Mouse (Mus musculus) right cerebral cortex, adult 2 months (tissue): ENCODE data around the gene Tmc4.

Experiments used
- DNase-seq, 2 experiments: peaks; one replicate each; pipeline ENCODE4 v3.0.0; 2021 to 2022; ENCODE audit warnings: low spot score in 2 of 2

Gene Tmc4

DNA sequence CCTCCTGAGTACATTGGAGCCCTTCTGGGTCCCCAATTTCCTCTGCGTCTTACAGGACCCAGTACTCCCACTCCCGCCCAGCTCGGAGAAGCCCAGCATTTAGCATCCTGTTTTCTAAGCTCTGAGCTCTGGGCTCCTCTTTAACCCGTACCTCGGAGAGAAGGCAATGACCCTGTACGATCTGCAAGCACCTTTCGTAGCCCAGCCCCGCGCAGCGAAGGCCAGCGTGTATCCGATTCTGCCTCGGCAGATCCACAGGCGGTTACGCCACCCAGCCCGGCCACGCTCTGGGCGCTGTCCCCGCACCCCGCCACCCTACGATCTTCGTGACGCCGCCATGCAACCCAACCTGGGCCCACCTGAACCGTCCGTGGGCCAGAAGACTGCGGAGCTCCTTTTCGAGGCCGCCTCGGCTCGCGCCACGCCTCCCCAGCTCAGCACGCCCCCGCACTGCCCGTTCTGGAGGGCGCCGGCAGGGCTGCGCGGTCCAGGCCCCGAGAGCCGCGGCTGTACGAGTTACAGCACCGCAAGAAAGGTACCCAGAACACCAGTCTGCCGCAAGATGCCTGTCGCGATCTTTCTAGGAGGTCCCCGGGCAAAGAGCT, 15.1 kb upstream of the Tmc4 start, which contains the start of gene Tsen34:
TSS of gene Tsen34 (plus strand) at position 482 of the 605 bp plus-strand sequence.
- no peak for DNase-seq

DNA sequence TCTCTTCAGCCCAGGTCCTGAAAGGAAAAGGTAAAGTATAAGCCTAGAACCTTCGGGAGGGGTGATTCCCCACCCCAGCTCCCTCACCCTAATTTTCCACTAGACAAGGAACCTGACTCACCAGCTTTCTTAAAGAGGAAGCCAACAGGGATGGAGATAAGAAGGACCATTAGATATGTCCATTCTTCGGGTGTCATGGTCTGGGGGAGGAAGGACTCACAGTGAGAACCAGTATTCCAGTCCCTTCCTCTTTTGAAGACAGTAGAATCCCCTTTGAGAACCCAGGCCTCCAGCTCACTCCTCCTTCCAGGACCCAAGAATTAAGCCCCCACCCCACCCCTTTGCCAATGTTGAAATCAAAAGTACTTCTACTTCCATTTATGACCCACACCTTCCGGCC, 14.6 kb upstream of the Tmc4 start:
- DNase-seq: peak in 1 of 2 experiments; percentile 16

DNA sequence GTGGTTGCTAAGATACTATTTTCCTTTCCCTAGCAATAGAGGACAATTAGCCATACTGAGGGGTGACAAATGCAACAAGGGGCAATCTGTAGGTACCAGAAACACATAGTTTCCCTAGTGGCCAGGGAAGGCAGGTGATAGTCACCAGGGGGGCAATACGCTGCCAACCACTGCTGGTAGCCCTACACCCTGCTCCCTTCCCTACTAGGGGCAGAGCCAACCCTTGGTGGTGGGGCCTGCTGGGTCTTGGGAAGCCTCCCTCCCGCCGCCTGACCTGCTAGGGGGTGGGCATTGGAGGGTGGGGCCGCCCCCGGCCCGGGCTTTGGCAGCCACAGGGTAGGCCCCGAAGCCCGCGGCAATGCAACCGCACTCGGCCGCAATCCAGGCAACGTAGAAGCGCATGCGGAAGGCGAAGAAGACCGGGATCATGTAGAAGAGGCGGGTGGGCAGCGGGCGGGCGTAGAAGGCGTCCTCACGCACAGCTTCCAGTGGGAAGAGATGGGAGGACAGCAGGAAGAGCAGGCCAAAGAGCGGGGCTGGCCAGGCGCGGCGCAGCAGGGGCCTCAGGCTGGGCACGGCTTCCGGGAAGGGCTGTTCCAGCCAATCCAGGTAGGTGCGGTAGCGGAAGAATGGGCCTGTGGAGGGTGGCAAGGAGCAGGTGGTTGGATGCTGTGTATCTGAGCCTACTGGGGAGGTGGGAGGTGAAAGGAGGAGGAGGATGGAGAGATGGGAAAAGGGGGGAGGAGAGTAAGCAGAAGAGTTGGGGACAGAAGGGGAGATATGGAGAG, 8.2 kb upstream of the Tmc4 start:
- DNase-seq: no peak

DNA sequence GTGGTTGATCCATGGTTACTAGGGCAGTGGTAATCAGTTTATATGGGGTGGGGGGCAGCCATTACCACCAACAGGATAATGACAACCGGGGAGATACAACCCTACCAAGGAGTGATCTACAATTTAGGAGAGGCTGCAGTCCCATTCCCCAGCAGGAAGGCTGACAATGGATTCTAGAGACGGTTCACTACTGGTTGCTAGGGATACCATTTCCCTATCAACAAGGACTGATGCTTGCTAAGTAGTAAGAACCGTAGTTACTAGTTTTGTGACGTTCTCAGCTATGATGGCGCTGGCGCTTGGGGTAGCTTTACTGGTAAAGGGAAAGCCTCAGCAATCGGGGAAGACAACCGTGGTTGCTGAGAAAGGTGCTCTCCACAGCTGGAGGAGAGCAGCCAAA, 7.3 kb upstream of the Tmc4 start:
- DNase-seq: no peak

DNA sequence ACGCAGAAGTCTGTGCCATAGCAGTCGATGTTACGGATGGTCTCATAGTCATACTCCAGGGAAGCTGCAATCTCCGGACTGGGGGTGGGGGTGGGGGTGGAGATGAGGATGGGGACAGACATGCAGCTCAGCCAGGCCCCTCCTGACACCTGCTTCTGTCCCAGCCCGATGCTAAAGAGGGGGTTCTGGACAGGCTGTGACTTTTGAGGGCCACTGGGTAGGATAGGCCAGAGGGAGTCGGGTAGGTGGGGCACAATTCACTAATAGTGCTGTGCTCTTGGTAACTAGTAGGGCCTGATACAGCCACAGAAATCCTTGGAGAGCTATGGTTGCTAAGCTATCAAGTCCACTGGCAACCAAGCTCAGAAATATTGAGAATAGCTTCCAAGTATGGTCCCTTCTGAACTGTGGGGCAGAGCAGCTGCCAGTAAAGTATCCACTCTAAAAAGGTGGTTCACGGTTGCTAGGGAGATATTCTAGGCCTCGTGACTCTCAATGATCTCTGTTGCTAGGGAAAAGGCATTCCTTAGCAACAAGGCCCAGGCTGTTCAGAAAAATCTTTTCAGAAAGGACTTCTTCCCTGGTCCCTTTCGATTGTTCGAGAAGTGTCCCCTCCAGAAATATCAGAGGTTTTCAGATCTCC, 6.7 kb upstream of the Tmc4 start:
- DNase-seq: peak in 1 of 2 experiments; percentile 29

DNA sequence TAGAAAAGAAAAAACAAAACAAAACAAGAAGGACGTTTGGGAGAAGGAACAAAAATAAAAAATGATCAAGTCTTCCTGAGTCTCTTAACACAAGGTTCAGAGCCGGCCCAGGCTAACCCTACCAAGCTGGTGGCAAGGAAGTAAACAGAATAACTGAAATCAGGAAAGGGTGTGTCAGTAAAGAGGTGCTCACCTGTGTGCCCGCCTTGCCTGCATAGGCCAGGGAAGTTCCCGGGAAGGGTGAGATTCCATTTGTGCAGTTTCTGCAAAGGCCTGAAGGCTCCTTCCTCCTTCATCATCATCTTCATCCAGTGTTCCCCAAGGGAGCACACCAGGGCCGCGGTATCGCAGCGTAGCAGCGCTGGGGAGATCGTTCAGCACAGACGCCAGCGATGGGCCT, 982 bp downstream of the Tmc4 start:
- DNase-seq: no peak

DNA sequence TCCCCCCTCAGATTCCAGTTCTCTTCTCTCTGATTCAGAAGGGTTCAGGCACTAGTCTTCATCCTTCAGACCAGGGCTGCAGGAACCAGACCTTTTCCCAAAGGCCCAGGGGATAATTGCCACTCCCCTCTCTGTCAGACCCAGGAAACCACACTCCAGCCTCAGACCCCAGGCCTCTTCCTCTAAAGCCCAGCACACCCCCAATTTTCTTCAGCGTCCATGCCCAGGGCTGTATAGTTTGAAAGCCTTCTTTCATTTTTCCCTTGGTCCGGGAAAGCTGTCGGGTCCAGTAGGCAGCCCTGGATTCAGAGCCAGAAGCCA, 2.2 kb downstream of the Tmc4 start:
- DNase-seq: no peak

DNA sequence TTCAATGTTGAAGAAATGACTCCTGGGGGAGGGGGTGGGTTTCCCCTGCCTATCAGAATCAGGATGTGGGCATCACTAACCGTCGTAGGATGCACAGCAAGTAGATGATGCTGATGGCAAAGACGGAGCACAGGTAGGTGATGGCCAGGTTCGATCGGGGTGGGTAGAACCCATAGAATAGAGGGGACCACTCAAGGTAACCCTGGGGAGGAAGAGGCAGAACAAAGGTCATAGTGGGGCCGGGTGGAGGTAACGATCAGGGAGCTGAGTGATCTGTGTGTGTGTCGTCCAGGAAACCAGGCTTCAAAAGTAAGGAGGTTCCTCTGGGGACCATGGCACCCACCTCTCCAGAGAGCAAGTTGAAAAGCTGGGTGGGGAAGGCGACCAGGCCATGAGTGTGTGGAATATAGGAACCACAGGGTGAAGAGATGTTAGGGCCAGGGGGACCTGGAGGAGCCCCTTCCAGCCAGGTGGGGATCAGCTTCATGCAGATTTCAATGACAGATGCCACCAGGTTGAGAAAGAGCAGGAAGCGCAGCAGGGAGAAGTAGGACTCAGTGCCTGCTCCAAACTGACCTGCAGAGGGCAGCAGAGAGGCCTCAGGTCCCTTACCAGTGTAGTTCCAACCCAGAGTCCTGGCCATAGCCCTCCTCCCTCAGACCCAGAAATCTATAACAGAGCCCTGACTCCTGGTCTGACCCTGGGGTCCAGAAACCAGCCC, 2.7 kb downstream of the Tmc4 start:
- peak; percentile 88 for DNase-seq

DNA sequence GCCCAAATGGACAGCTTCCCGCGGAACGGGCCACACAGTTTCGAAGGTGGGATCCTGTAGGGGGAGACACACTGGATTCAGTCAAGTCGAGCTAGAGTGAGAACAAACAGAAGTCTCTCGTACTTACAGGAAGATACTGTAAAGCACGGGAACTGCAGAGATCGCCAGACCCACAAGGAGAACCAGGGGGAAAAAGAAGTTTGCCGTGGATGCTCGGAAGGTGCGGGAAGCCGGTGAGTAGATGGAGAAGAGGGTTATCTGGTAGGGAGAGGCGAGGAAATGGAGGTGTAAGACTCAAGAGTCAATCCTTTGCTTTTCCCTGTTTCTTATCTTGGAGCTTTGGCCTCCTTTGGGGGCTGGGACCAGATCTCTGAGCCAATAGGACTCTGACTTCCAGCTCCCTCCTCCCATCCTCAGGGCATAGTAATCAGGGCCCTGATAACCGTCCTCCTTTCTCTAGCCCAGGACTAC, 10.4 kb downstream of the Tmc4 start:
- no peak for DNase-seq

DNA sequence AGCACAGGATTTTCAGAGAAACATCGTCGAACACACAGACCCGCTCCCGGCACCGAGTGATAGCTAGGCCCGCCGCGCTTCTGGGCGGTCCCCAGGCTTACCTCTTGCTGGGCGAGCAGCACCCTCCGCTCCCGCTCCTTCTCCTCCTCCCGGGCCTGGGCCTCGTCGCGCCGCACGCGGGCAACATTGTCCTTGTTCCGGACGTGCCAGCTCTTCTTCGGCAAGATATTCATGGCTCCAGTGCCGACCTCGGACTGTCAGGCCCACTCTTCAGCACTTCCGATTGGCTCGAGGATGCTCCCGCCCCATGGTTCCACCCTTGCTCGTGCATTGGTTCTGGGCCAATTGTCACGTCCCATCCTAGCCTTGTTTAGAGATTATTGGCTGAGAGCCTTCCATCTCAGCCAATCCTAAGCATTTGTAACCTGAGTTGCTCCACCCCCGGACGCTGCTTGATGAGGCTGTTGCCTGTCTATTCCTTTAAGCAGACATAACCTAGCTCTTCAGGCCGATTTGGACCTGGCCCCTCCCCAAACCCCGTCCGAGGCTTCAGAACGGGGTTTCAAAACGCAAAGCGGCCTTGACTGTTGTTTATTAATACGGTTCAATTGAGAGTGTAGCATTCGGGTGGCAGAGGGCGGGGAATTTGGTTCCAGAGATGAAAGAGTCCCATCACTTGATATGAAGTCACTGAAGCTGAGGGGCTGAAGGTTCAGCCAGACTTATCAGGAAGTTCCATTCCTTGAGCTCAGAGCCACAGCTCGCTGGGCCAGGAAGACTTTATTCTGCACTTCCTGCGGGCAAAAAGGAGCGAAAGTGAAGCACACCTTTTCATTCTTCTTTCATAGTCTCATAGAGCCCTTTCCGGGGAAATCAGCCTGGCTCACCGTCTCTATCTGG, 11.9 kb downstream of the Tmc4 start, which contains the start of gene Leng1:
TSS of gene Leng1 (minus strand) at position 626 of the 900 bp plus-strand sequence.
- DNase-seq: peak; percentile 96 to 98

DNA sequence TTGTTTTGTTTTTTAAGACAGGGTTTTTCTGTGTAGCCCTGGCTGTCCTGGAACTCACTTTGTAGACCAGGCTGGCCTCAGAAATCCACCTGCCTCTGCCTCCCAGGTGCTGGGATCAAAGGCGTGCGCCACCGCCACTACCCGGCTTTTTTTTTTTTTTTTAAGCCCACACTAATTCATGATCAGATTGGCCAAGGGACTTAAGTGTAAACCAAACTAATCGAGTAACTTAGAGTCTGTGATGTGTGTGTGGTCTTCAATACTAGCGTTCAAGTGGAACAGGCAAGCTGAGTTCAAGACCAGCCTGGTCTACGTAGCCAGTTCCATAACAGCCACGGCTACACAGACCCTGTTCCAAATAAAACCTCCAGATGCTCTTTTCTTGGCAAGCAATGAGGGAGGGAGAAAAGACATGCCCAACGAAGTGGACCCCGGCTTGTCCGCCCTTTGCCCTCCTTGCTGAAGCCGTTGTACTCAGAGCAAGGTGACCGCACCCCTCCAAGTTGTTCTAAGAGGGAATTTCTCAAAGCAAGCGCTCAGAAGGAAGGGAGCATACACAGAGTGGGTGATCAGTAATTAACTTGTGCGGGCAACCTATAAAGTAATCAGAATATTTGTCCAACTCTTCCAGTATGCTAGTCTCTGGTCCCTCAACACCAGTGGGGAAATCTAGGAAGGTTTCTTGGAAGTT, 12.7 kb downstream of the Tmc4 start:
- no peak for DNase-seq

DNA sequence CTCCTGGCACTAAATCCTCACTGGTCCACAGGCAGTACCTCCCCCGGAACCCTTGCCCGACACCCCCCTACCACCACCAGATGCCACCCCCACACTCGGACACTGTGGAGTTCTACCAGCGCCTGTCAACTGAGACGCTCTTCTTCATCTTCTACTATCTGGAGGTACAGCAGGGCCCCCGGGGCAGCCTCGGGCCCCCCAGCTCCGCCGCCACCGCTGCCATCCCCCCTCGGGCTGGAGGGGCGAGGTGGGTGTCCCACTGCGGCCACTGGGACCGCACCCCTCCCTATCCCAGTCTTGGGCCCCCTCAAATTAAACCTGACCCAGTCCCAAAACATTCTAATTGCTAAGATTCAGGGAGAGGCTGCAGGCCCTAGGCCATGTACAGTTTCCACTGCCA, 18.8 kb downstream of the Tmc4 start:
- DNase-seq: no peak

DNA sequence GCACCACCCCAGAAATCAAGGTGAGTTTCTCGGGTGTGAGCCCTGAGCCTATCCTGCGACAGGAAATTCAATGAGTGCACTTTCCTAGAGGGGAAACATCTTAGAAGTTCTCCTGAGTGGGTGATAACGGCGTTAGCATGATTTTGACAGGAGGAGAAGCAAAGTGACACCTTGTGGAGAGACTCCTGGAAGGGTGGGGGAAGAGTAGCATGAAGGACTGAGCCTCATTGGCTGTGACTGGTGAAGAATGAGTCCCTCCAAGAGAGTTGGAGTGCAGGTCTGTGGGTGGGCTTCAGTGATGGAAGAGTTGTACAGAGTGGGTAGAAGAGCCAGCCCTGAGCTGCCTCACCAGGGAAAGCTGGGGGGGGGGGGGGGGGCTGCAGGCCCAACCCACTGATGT, 20.4 kb downstream of the Tmc4 start:
- no peak for DNase-seq

DNA sequence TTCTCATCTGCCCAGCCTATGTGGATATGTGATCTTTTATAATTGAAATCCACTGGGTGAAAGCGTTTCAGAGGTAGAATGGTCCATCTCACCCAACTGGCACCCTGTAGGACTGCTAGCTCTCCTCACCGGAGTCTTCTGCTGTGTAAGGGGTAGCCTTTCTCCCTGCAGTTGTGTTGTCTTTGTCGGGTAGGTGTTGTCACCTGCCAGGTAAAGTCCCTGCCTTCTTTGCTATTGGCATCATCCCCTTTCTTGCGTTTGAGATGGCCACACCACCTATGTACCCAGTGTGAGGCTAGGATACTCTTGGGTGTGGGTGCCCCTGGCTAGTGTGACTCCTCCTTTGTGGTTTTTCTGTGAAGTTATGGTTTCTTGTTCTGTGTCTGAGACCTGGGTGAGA, 30.7 kb downstream of the Tmc4 start:
- no peak for DNase-seq

DNA sequence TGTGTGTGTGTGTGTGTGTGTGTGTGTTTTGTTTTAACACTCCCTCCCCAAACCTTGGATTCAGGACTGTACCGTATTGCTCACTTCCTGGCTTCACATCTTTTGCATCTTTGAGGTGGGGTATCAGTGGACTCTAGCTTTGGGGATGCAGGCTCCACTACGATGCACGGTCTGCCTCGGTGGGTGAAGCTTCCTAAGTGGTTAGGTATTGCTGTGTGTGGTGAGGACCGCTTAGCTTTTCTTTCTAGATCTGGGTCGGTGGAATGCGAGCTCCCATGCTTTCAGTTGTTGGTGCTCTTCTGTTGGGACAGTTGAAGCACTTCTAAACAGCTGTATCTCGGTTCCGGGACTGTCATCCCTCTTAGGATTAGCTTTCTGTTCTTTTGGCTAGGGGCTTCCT, 31.2 kb downstream of the Tmc4 start:
- no peak for DNase-seq

DNA sequence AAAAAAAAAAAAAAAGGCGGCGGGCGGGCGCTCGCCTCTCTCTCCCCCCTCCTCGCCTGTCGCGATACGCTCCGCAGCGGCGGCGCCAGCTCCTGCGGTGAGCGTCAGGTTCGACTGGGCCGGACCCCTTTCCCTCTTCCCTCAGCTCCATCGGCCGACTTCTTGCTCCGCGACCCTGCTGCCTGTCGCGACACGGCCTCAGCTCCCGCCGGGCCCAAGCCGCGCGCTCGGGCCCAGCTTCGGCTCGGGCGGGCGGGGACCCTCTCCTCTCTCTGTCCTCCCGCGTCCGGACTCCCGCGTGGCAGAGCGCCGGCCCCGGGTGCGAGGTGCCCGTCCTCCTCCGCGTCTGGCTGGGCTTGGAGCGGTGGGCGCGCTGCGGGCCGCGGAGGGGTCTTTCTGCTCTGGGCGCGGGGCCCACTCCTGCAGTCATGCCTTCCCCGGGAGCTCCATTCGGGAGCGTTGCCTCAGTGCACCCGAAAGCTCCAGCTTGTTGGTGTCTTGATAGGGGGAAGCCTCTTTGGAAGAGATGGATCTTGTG, 31.8 kb downstream of the Tmc4 start:
- peak in 1 of 2 experiments; percentile 31 for DNase-seq

DNA sequence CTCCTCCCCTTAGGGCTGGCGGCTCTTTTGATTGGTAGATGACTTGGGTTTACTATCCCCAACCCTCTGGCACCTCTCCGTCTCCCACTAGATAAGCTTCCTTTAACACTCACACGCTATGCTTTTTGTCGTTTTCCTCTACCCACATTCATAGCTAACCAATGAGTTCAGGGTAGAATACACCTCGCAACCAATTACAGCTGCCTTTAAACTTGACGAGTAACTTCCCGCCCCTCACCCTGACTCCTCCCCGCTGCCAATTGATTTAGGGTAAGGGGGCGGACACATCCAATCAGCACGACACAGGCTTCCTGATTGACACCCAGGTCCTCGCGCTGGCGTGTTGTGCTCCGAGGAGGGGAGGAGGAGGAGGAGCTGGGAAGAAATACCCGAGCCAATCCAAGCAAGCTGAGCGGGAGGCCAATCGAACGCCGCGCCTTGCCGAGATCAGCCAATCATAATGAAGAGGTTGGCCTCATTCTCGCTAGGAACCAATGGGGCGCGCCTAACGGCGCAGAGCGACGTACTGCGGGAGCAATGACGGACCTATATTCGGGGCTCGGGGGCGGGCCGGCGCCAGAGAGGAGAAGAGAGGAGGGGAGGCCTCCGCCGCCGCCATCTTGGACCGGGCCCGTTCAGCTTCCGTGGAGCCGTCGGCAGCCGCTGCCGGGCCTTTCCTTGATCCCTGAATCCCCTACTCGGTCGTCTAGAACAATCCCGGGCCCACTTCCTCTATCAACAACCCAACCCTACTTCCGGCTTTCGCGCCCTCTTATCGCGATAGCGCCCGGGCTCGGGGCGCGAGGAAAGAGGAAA, 32.5 kb downstream of the Tmc4 start, which contains the start of gene Cnot3:
TSS of gene Cnot3 (plus strand) at position 597 of the 816 bp plus-strand sequence.
- peak; percentile 99 to 100 for DNase-seq

DNA sequence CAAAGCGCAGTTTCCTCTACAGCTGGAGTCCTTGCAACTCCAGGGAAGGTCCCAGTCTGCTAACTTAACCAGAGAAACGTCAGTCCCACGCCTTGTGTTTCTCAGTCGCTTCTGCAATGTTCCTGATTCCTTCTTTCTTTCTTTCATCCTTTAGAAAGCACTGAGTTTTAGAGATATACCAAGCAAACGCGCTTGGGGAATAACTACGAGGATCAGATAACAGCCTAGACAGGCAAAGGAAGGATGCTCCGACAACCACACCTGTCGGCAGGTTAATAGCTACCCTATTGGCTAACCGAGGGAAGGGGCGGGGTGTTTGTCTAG, 33.0 kb downstream of the Tmc4 start:
- no peak for DNase-seq

DNA sequence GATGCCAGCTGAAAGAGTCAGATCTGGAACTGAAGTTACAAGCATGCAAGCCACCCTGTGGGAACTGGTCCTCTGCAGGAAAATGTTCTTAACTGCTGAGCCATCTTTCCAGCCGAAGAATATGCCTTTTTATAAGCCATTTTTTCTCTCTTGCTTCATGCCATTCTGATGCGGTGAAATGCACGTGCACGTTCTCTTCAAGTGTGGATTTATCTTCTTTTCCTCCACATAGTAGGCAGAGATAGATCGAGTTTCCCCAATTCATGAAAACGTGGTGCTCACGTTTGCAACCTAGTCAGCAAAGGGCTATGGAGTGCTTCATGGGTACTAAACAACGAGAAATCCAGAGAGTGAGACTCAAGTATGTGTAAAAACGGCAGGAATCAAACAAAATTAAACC, 33.5 kb downstream of the Tmc4 start:
- DNase-seq: peak in 1 of 2 experiments; percentile 12
